Mouse (Mus musculus): Measurements from ENCODE around the gene Tjp2.
A peak's percentile ranks its signal among the peaks of the same experiment; 100 is the strongest.
"Not testable (repeated sequence)": the region's sequence is repeated elsewhere in the genome, so short reads cannot be mapped to it uniquely, and the experiment has no call there.

Tjp2 gene

GRCm38 (mm10) chr19:24134144-24134911, 90.5 kb downstream of the Tjp2 start:
- DNase-seq (ENCODE audit: low read depth, low spot score) = peak; percentile 26

- no peak for DNase-seq (ENCODE audit: low read depth, low spot score)
Observed at GRCm38 (mm10) chr19:24123534-24124290, 101.1 kb downstream of the Tjp2 start.

GRCm38 (mm10) chr19:24123087-24123486, 101.7 kb downstream of the Tjp2 start:
- no peak for DNase-seq (ENCODE audit: low read depth, low spot score)

GRCm38 (mm10) chr19:24122647-24123046, 102.2 kb downstream of the Tjp2 start:
- DNase-seq (ENCODE audit: low read depth, low spot score) = no peak

- DNase-seq (ENCODE audit: low read depth, low spot score) = no peak
Observed at GRCm38 (mm10) chr19:24120811-24121210, 104.0 kb downstream of the Tjp2 start.

GRCm38 (mm10) chr19:24118775-24119174, 106.1 kb downstream of the Tjp2 start:
- no peak for DNase-seq (ENCODE audit: low read depth, low spot score)

- no peak for DNase-seq (ENCODE audit: low read depth, low spot score)
Observed at GRCm38 (mm10) chr19:24111581-24111980, 113.2 kb downstream of the Tjp2 start.

GRCm38 (mm10) chr19:24107707-24108106, 117.1 kb downstream of the Tjp2 start:
- DNase-seq (ENCODE audit: low read depth, low spot score) = no peak

- no peak for DNase-seq (ENCODE audit: low read depth, low spot score)
Observed at GRCm38 (mm10) chr19:24103802-24104201, 121.0 kb downstream of the Tjp2 start.

GRCm38 (mm10) chr19:24102562-24103126, 122.2 kb downstream of the Tjp2 start:
- DNase-seq (ENCODE audit: low read depth, low spot score) = no peak

GRCm38 (mm10) chr19:24101183-24101582, 123.6 kb downstream of the Tjp2 start:
- DNase-seq (ENCODE audit: low read depth, low spot score) = peak; percentile 10

- no peak for DNase-seq (ENCODE audit: low read depth, low spot score)
Observed at GRCm38 (mm10) chr19:24098691-24099090, 126.1 kb downstream of the Tjp2 start.

- no peak for DNase-seq (ENCODE audit: low read depth, low spot score)
Observed at GRCm38 (mm10) chr19:24097666-24098455, 127.0 kb downstream of the Tjp2 start.

- not testable (repeated sequence) for DNase-seq (ENCODE audit: low read depth, low spot score)
Observed at GRCm38 (mm10) chr19:24092060-24092459, 132.8 kb downstream of the Tjp2 start.

GRCm38 (mm10) chr19:24090366-24090765, 134.5 kb downstream of the Tjp2 start:
- no peak for DNase-seq (ENCODE audit: low read depth, low spot score)

GRCm38 (mm10) chr19:24085306-24085705, 139.5 kb downstream of the Tjp2 start:
- no peak for DNase-seq (ENCODE audit: low read depth, low spot score)

- DNase-seq (ENCODE audit: low read depth, low spot score) = no peak
Observed at GRCm38 (mm10) chr19:24080417-24081080, 144.3 kb downstream of the Tjp2 start.

GRCm38 (mm10) chr19:24077658-24078057, 147.2 kb downstream of the Tjp2 start:
- DNase-seq (ENCODE audit: low read depth, low spot score) = no peak

- no peak for DNase-seq (ENCODE audit: low read depth, low spot score)
Observed at GRCm38 (mm10) chr19:24076536-24076935, 148.3 kb downstream of the Tjp2 start.

- no peak for DNase-seq (ENCODE audit: low read depth, low spot score)
Observed at GRCm38 (mm10) chr19:24075927-24076326, 148.9 kb downstream of the Tjp2 start.

GRCm38 (mm10) chr19:24073155-24073554, 151.7 kb downstream of the Tjp2 start:
- no peak for DNase-seq (ENCODE audit: low read depth, low spot score)

Measured in forelimb bud, embryonic 11.5 days (tissue).